Mouse (Mus musculus): ENCODE data around the gene Dlg3. TPM values are rescaled to one million over a fixed set of nuclear protein-coding genes. Genes with fewer than 3 reads are reported as not detected.

The Dlg3 gene
- total and polyA plus RNA-seq, 3 experiments: 2.4 to 2.8 TPM; not detected in 1

- no peaks in the 10 kb centered on the region for H3K27me3 ChIP-seq (ENCODE audit: control insufficient read depth in 1 of 2, insufficient read depth in 2 of 2, low read length in 2 of 2)
- no peaks in the 10 kb centered on the region for H3K9me3 ChIP-seq (replicated peaks; ENCODE audit: insufficient read depth, low read length)
- no peaks in the 10 kb centered on the region; the same call in 1 of the 2 replicates for H3K79me2 ChIP-seq (ENCODE audit: control insufficient read depth, insufficient read depth, low read length, poor library complexity)
- H3K4me3 ChIP-seq (ENCODE audit: control insufficient read depth in 1 of 2, insufficient read depth in 1 of 2, low read depth in 2 of 2, low read length in 2 of 2): no peak overlapping the region
- H3K4me1 ChIP-seq (ENCODE audit: control insufficient read depth in 1 of 2, insufficient read depth in 2 of 2, low read length in 2 of 2): no peaks in the 10 kb centered on the region; a peak in 1 of 4 replicates
- DNase-seq (ENCODE audit: low read depth, low spot score): no peak
- no peak overlapping the region for H3K27ac ChIP-seq (ENCODE audit: control insufficient read depth, low read depth, low read length)
- no peak overlapping the region for H3K9ac ChIP-seq (ENCODE audit: control insufficient read depth, low read depth, low read length, poor library complexity, severe bottlenecking)
- no peak for TF ChIP-seq POLR2AphosphoS2 (IDR thresholded peaks at IDR 0.05; ENCODE audit: low read length)
- TF ChIP-seq TBP (IDR thresholded peaks at IDR 0.05; ENCODE audit: low read depth, low read length): no peak
- TF ChIP-seq JUND (IDR thresholded peaks at IDR 0.05; ENCODE audit: low read depth, low read length): no peak
- TF ChIP-seq RCOR1 (IDR thresholded peaks at IDR 0.05; ENCODE audit: low read depth, low read length): no peak
- TF ChIP-seq MEF2A (IDR thresholded peaks at IDR 0.05; ENCODE audit: extremely low read depth, insufficient replicate concordance, low read depth, low read length, poor library complexity, severe bottlenecking): no peak
- TF ChIP-seq POLR2AphosphoS5 (IDR thresholded peaks at IDR 0.05; ENCODE audit: borderline replicate concordance, low read depth, low read length): no peak
- no peak for TF ChIP-seq CTCF (IDR thresholded peaks at IDR 0.05 in 2 of 3, conservative IDR thresholded peaks at IDR 0.05 in 1 of 3; ENCODE audit: control insufficient read depth in 1 of 3, insufficient read depth in 1 of 3, low read depth in 2 of 3, low read length in 3 of 3, poor library complexity in 1 of 3, severe bottlenecking in 1 of 3)
- no peak for TF ChIP-seq ZKSCAN1 (IDR thresholded peaks at IDR 0.05; ENCODE audit: low read depth, low read length)
- no peaks in the 10 kb centered on the region for H3K36me3 ChIP-seq (ENCODE audit: control insufficient read depth in 1 of 2, insufficient read depth in 2 of 2, low read length in 2 of 2)
Observed at GRCm38 (mm10) chrX:100775405-100775804, 7.9 kb downstream of the Dlg3 start.

GRCm38 (mm10) chrX:100776494-100776893, 9.0 kb downstream of the Dlg3 start:
- H3K79me2 ChIP-seq (ENCODE audit: control insufficient read depth, insufficient read depth, low read length, poor library complexity): no peaks in the 10 kb centered on the region; the same call in 1 of the 2 replicates
- DNase-seq (ENCODE audit: low read depth, low spot score): peak; percentile 50
- H3K4me1 ChIP-seq (ENCODE audit: control insufficient read depth in 1 of 2, insufficient read depth in 2 of 2, low read length in 2 of 2): no peaks in the 10 kb centered on the region; a peak in 1 of 4 replicates
- H3K9ac ChIP-seq (ENCODE audit: control insufficient read depth, low read depth, low read length, poor library complexity, severe bottlenecking): no peak overlapping the region
- H3K27me3 ChIP-seq (ENCODE audit: control insufficient read depth in 1 of 2, insufficient read depth in 2 of 2, low read length in 2 of 2): no peaks in the 10 kb centered on the region
- no peak overlapping the region for H3K27ac ChIP-seq (ENCODE audit: control insufficient read depth, low read depth, low read length)
- H3K36me3 ChIP-seq (ENCODE audit: control insufficient read depth in 1 of 2, insufficient read depth in 2 of 2, low read length in 2 of 2): no peaks in the 10 kb centered on the region
- TF ChIP-seq NRF1 (IDR thresholded peaks at IDR 0.05; ENCODE audit: insufficient read depth, low read depth, low read length, poor library complexity, severe bottlenecking): no peak
- TF ChIP-seq TAL1 (IDR thresholded peaks at IDR 0.05; ENCODE audit: low read length): no peak
- no peak for TF ChIP-seq CHD2 (IDR thresholded peaks at IDR 0.05; ENCODE audit: low read length)
- no peak for TF ChIP-seq GABPA (IDR thresholded peaks at IDR 0.05; ENCODE audit: low read depth, low read length)
- TF ChIP-seq CTCF (IDR thresholded peaks at IDR 0.05 in 2 of 3, conservative IDR thresholded peaks at IDR 0.05 in 1 of 3; ENCODE audit: control insufficient read depth in 1 of 3, insufficient read depth in 1 of 3, low read depth in 2 of 3, low read length in 3 of 3, poor library complexity in 1 of 3, severe bottlenecking in 1 of 3): peak; percentile 47 to 75 (median 60)
- peak; percentile 46 for TF ChIP-seq SMC3 (IDR thresholded peaks at IDR 0.05; ENCODE audit: low read depth, low read length)
- peak; percentile 50 for TF ChIP-seq RAD21 (IDR thresholded peaks at IDR 0.05; ENCODE audit: low read depth, low read length)
- H3K4me3 ChIP-seq (ENCODE audit: control insufficient read depth in 1 of 2, insufficient read depth in 1 of 2, low read depth in 2 of 2, low read length in 2 of 2): no peak overlapping the region
- H3K9me3 ChIP-seq (replicated peaks; ENCODE audit: insufficient read depth, low read length): no peaks in the 10 kb centered on the region

Measured in MEL (cell line).